Mouse (Mus musculus) testis, adult 2 months (tissue): Measurements from ENCODE around the gene Pawr. TPM values are rescaled to one million over a fixed set of nuclear protein-coding genes. Genes with fewer than 3 reads are reported as not detected.
A peak's percentile ranks its signal among the peaks of the same experiment; 100 is the strongest.

Experiments
- H3K27ac ChIP-seq: fragments of 200-500 bp; 2 replicates; pipeline ENCODE4 v1.5.1; 2012; ENCODE audit warnings: low read depth, low read length; ENCODE audit not compliant: control insufficient read depth, insufficient read depth
- H3K27me3 ChIP-seq: fragments of 200-500 bp; 2 replicates; pipeline ENCODE4 v1.6.1; 2012; ENCODE audit warnings: mild to moderate bottlenecking, low read length, moderate library complexity; ENCODE audit not compliant: control insufficient read depth, insufficient read depth
- H3K36me3 ChIP-seq: fragments of 200-500 bp; 2 replicates; pipeline ENCODE4 v1.6.1; 2012; ENCODE audit warnings: mild to moderate bottlenecking, low read length; ENCODE audit not compliant: control insufficient read depth, insufficient read depth
- H3K4me1 ChIP-seq: fragments of 200-500 bp; 2 replicates; pipeline ENCODE4 v1.6.1; 2012; ENCODE audit warnings: low read length; ENCODE audit not compliant: control insufficient read depth, insufficient read depth
- H3K4me3 ChIP-seq: fragments of 200-500 bp; 2 replicates; pipeline ENCODE4 v1.5.1; 2012; ENCODE audit warnings: low read depth, mild to moderate bottlenecking, low read length, moderate library complexity, mixed read lengths; ENCODE audit not compliant: control insufficient read depth
- CTCF ChIP-seq: fragments of 200-500 bp; IDR thresholded peaks from 2 replicates; pipeline ENCODE4 v1.5.1; 2012; ENCODE audit warnings: low read depth, mild to moderate bottlenecking, inconsistent platforms, low read length, moderate library complexity; ENCODE audit not compliant: control insufficient read depth, insufficient read depth, insufficient replicate concordance
- POLR2A ChIP-seq: fragments of 200-500 bp; IDR thresholded peaks from 2 replicates; pipeline ENCODE4 v1.6.1; 2012; ENCODE audit warnings: low read depth, mild to moderate bottlenecking, inconsistent platforms, low read length, moderate library complexity; ENCODE audit not compliant: control insufficient read depth
- polyA plus RNA-seq: library from polyadenylated mRNA; depleted of rRNA; stranded (reverse); fragments of >200 nt; gene quantifications from 2 replicates; pipeline ENCODE4 v1.2.3, GENCODE M21; 2012

Gene Pawr
- polyA plus RNA-seq, 1 experiment, result 0.91 TPM

- H3K27me3 ChIP-seq, result no peaks in the 10 kb centered on the region
- H3K36me3 ChIP-seq, result no peaks in the 10 kb centered on the region
- no peak overlapping the region for H3K27ac ChIP-seq
- H3K4me1 ChIP-seq, result no peaks in the 10 kb centered on the region
- no peak overlapping the region for H3K4me3 ChIP-seq
- no peak for TF ChIP-seq POLR2A
Measured at GRCm38 (mm10) chr10:108287438-108287801, 44.5 kb upstream of the Pawr start.

GRCm38 (mm10) chr10:108290046-108290445 is 41.9 kb upstream of the Pawr start:
- Histone ChIP-seq H3K27me3 (no peaks in the 10 kb centered on the region), H3K4me1 (no peaks in the 10 kb centered on the region; the same call in 1 of the 2 replicates), H3K4me3 (no peak overlapping the region), H3K36me3 (no peaks in the 10 kb centered on the region), H3K27ac (no peak overlapping the region)
- no peak for TF ChIP-seq CTCF
- no peak for TF ChIP-seq POLR2A

- no peaks in the 10 kb centered on the region for H3K27me3 ChIP-seq
- no peaks in the 10 kb centered on the region; the same call in 1 of the 2 replicates for H3K4me1 ChIP-seq
- H3K4me3 ChIP-seq, result no peak overlapping the region
- H3K27ac ChIP-seq, result no peak overlapping the region
- no peaks in the 10 kb centered on the region for H3K36me3 ChIP-seq
- TF ChIP-seq CTCF, result no peak
- TF ChIP-seq POLR2A, result no peak
Measured at GRCm38 (mm10) chr10:108291688-108292471, 40.0 kb upstream of the Pawr start.

- no peak for TF ChIP-seq POLR2A
- no peak overlapping the region for H3K4me3 ChIP-seq
- H3K27me3 ChIP-seq, result no peaks in the 10 kb centered on the region
Measured at GRCm38 (mm10) chr10:108292651-108293050, 39.3 kb upstream of the Pawr start.

GRCm38 (mm10) chr10:108293620-108294195 is 38.2 kb upstream of the Pawr start:
- Histone ChIP-seq H3K4me3 (no peak overlapping the region), H3K4me1 (no peaks in the 10 kb centered on the region; the same call in none of the 2 replicates), H3K27ac (no peak overlapping the region), H3K36me3 (no peaks in the 10 kb centered on the region), H3K27me3 (no peaks in the 10 kb centered on the region)
- no peak for TF ChIP-seq CTCF
- no peak for TF ChIP-seq POLR2A

More at GRCm38 (mm10) chr10:108292651-108293050, 39.3 kb upstream of the Pawr start:
- no peaks in the 10 kb centered on the region for H3K36me3 ChIP-seq
- H3K4me1 ChIP-seq, result no peaks in the 10 kb centered on the region; the same call in 1 of the 2 replicates
- no peak overlapping the region for H3K27ac ChIP-seq

GRCm38 (mm10) chr10:108294766-108295165 is 37.2 kb upstream of the Pawr start:
- Histone ChIP-seq H3K27me3 (no peaks in the 10 kb centered on the region), H3K4me1 (no peaks in the 10 kb centered on the region; the same call in none of the 2 replicates), H3K27ac (no peak overlapping the region), H3K4me3 (no peak overlapping the region), H3K36me3 (no peaks in the 10 kb centered on the region)
- TF ChIP-seq POLR2A (no peak), CTCF (no peak)

- Histone ChIP-seq H3K36me3 (no peaks in the 10 kb centered on the region), H3K4me3 (peak overlapping the region; percentile 5), H3K27ac (no peak overlapping the region), H3K27me3 (no peaks in the 10 kb centered on the region), H3K4me1 (peaks cover 2% of the 10 kb centered on the region)
- TF ChIP-seq CTCF (no peak), POLR2A (no peak)
Measured at GRCm38 (mm10) chr10:108296446-108296845, 35.5 kb upstream of the Pawr start.
